Mouse (Mus musculus): ENCODE results near the gene Foxp1. TPM values are rescaled to one million over a fixed set of nuclear protein-coding genes. Genes with fewer than 3 reads are reported as not detected.

The Foxp1 gene
- polyA plus RNA-seq, 1 experiment from 2014 or later: 36.4 TPM

- H3K27ac ChIP-seq (ENCODE audit: low read length): no peak overlapping the region
- no peak for ATAC-seq (ENCODE audit: low FRiP score, low TSS enrichment)
- H3K4me2 ChIP-seq (replicated peaks; ENCODE audit: low read depth, low read length): no peak overlapping the region
- no peak overlapping the region for H3K4me3 ChIP-seq (ENCODE audit: low read length)
- H3K9me3 ChIP-seq (ENCODE audit: low read length): no peaks in the 10 kb centered on the region
- peaks cover 12% of the 10 kb centered on the region for H3K36me3 ChIP-seq (ENCODE audit: insufficient read depth, low read length)
- H3K27me3 ChIP-seq (ENCODE audit: insufficient read depth, low read length): no peaks in the 10 kb centered on the region
- H3K4me1 ChIP-seq (ENCODE audit: insufficient read depth, low read length): 0 out of 2 replicates have a peak, but pooled peaks cover 8% of the 10 kb centered on the region
- H3K9ac ChIP-seq (replicated peaks; ENCODE audit: low read length): no peak overlapping the region
- WGBS: 88% methylated on average over 1 of the region's 1 CpGs
Measured at GRCm38 (mm10) chr6:99503741-99504140, 18.8 kb downstream of the Foxp1 start.

GRCm38 (mm10) chr6:99502727-99503126 is 19.8 kb downstream of the Foxp1 start:
- peak; percentile 62; the same call in 1 of the 2 replicates for ATAC-seq (ENCODE audit: low FRiP score, low TSS enrichment)
- H3K9me3 ChIP-seq (ENCODE audit: low read length): no peaks in the 10 kb centered on the region
- no peak overlapping the region for H3K4me3 ChIP-seq (ENCODE audit: low read length)
- peaks cover 15% of the 10 kb centered on the region for H3K4me1 ChIP-seq (ENCODE audit: insufficient read depth, low read length)
- H3K36me3 ChIP-seq (ENCODE audit: insufficient read depth, low read length): peaks cover 12% of the 10 kb centered on the region
- no peak overlapping the region for H3K9ac ChIP-seq (replicated peaks; ENCODE audit: low read length)
- no peak overlapping the region for H3K27ac ChIP-seq (ENCODE audit: low read length)
- WGBS: 69% methylated on average over 2 of the region's 2 CpGs
- no peak overlapping the region for H3K4me2 ChIP-seq (replicated peaks; ENCODE audit: low read depth, low read length)
- no peaks in the 10 kb centered on the region for H3K27me3 ChIP-seq (ENCODE audit: insufficient read depth, low read length)

- peaks cover 16% of the 10 kb centered on the region for H3K4me1 ChIP-seq (ENCODE audit: insufficient read depth, low read length)
- WGBS: 85% methylated on average over 6 of the region's 6 CpGs
- ATAC-seq (ENCODE audit: low FRiP score, low TSS enrichment): peak; percentile 44; the same call in 1 of the 2 replicates
Measured at GRCm38 (mm10) chr6:99502314-99502713, 20.2 kb downstream of the Foxp1 start.

GRCm38 (mm10) chr6:99500570-99501270 is 21.8 kb downstream of the Foxp1 start:
- WGBS: 92% methylated on average over 3 of the region's 3 CpGs
- H3K27ac ChIP-seq (ENCODE audit: low read length): no peak overlapping the region
- peaks cover 12% of the 10 kb centered on the region; the same call in 1 of the 2 replicates for H3K36me3 ChIP-seq (ENCODE audit: insufficient read depth, low read length)
- peaks cover 29% of the 10 kb centered on the region for H3K4me1 ChIP-seq (ENCODE audit: insufficient read depth, low read length)
- no peaks in the 10 kb centered on the region for H3K9me3 ChIP-seq (ENCODE audit: low read length)
- ATAC-seq (ENCODE audit: low FRiP score, low TSS enrichment): no peak
- no peak overlapping the region for H3K4me2 ChIP-seq (replicated peaks; ENCODE audit: low read depth, low read length)
- H3K27me3 ChIP-seq (ENCODE audit: insufficient read depth, low read length): no peaks in the 10 kb centered on the region
- H3K9ac ChIP-seq (replicated peaks; ENCODE audit: low read length): no peak overlapping the region
- H3K4me3 ChIP-seq (ENCODE audit: low read length): no peak overlapping the region

More at GRCm38 (mm10) chr6:99502314-99502713, 20.2 kb downstream of the Foxp1 start:
- H3K4me2 ChIP-seq (replicated peaks; ENCODE audit: low read depth, low read length): no peak overlapping the region
- no peak overlapping the region for H3K9ac ChIP-seq (replicated peaks; ENCODE audit: low read length)
- H3K9me3 ChIP-seq (ENCODE audit: low read length): no peaks in the 10 kb centered on the region
- no peaks in the 10 kb centered on the region for H3K27me3 ChIP-seq (ENCODE audit: insufficient read depth, low read length)
- no peak overlapping the region for H3K4me3 ChIP-seq (ENCODE audit: low read length)
- H3K36me3 ChIP-seq (ENCODE audit: insufficient read depth, low read length): peaks cover 12% of the 10 kb centered on the region
- H3K27ac ChIP-seq (ENCODE audit: low read length): no peak overlapping the region

- no peak for ATAC-seq (ENCODE audit: low FRiP score, low TSS enrichment)
- WGBS: 60% methylated on average over 7 of the region's 7 CpGs
- no peaks in the 10 kb centered on the region for H3K9me3 ChIP-seq (ENCODE audit: low read length)
- no peak overlapping the region for H3K27ac ChIP-seq (ENCODE audit: low read length)
- H3K4me3 ChIP-seq (ENCODE audit: low read length): no peak overlapping the region
- H3K9ac ChIP-seq (replicated peaks; ENCODE audit: low read length): no peak overlapping the region
- H3K36me3 ChIP-seq (ENCODE audit: insufficient read depth, low read length): peaks cover 2% of the 10 kb centered on the region; the same call in 1 of the 2 replicates
- peaks cover 30% of the 10 kb centered on the region for H3K4me1 ChIP-seq (ENCODE audit: insufficient read depth, low read length)
- no peak overlapping the region for H3K4me2 ChIP-seq (replicated peaks; ENCODE audit: low read depth, low read length)
- H3K27me3 ChIP-seq (ENCODE audit: insufficient read depth, low read length): no peaks in the 10 kb centered on the region
Measured at GRCm38 (mm10) chr6:99498082-99498481, 24.4 kb downstream of the Foxp1 start.

- H3K4me2 ChIP-seq (replicated peaks; ENCODE audit: low read depth, low read length): no peak overlapping the region
- H3K9me3 ChIP-seq (ENCODE audit: low read length): no peaks in the 10 kb centered on the region
- 56% methylated on average over 5 of the region's 5 CpGs for WGBS
- ATAC-seq (ENCODE audit: low FRiP score, low TSS enrichment): no peak
- no peak overlapping the region for H3K4me3 ChIP-seq (ENCODE audit: low read length)
- H3K9ac ChIP-seq (replicated peaks; ENCODE audit: low read length): no peak overlapping the region
- H3K27ac ChIP-seq (ENCODE audit: low read length): no peak overlapping the region
- H3K27me3 ChIP-seq (ENCODE audit: insufficient read depth, low read length): no peaks in the 10 kb centered on the region
- peaks cover 40% of the 10 kb centered on the region for H3K4me1 ChIP-seq (ENCODE audit: insufficient read depth, low read length)
- no peaks in the 10 kb centered on the region for H3K36me3 ChIP-seq (ENCODE audit: insufficient read depth, low read length)
Measured at GRCm38 (mm10) chr6:99496114-99496513, 26.4 kb downstream of the Foxp1 start.

- WGBS: 40% methylated on average over 3 of the region's 3 CpGs
- H3K4me1 ChIP-seq (ENCODE audit: insufficient read depth, low read length): peaks cover 55% of the 10 kb centered on the region
- ATAC-seq (ENCODE audit: low FRiP score, low TSS enrichment): no peak
Measured at GRCm38 (mm10) chr6:99492937-99493336, 29.6 kb downstream of the Foxp1 start.

GRCm38 (mm10) chr6:99491979-99492544 is 30.5 kb downstream of the Foxp1 start:
- peak; percentile 60; the same call in 1 of the 2 replicates for ATAC-seq (ENCODE audit: low FRiP score, low TSS enrichment)
- Histone ChIP-seq H3K4me2 (replicated peaks; ENCODE audit: low read depth, low read length) (0 out of 2 replicates have a peak overlapping the region, but pooled peaks have one; percentile 12), H3K9me3 (ENCODE audit: low read length) (no peaks in the 10 kb centered on the region), H3K4me3 (ENCODE audit: low read length) (no peak overlapping the region), H3K27ac (ENCODE audit: low read length) (peak overlapping the region; percentile 73), H3K36me3 (ENCODE audit: insufficient read depth, low read length) (no peaks in the 10 kb centered on the region), H3K4me1 (ENCODE audit: insufficient read depth, low read length) (peaks cover 47% of the 10 kb centered on the region), H3K27me3 (ENCODE audit: insufficient read depth, low read length) (no peaks in the 10 kb centered on the region), H3K9ac (replicated peaks; ENCODE audit: low read length) (no peak overlapping the region)
- 68% methylated on average over 6 of the region's 6 CpGs for WGBS

More at GRCm38 (mm10) chr6:99492937-99493336, 29.6 kb downstream of the Foxp1 start:
- Histone ChIP-seq H3K4me2 (replicated peaks; ENCODE audit: low read depth, low read length) (no peak overlapping the region), H3K9ac (replicated peaks; ENCODE audit: low read length) (no peak overlapping the region), H3K9me3 (ENCODE audit: low read length) (no peaks in the 10 kb centered on the region), H3K27ac (ENCODE audit: low read length) (peak overlapping the region; percentile 1; the same call in 1 of the 2 replicates), H3K27me3 (ENCODE audit: insufficient read depth, low read length) (no peaks in the 10 kb centered on the region), H3K36me3 (ENCODE audit: insufficient read depth, low read length) (no peaks in the 10 kb centered on the region), H3K4me3 (ENCODE audit: low read length) (no peak overlapping the region)

GRCm38 (mm10) chr6:99491146-99491545 is 31.4 kb downstream of the Foxp1 start:
- Histone ChIP-seq H3K4me2 (replicated peaks; ENCODE audit: low read depth, low read length) (no peak overlapping the region), H3K4me3 (ENCODE audit: low read length) (no peak overlapping the region), H3K9me3 (ENCODE audit: low read length) (no peaks in the 10 kb centered on the region), H3K9ac (replicated peaks; ENCODE audit: low read length) (no peak overlapping the region), H3K27ac (ENCODE audit: low read length) (peak overlapping the region; percentile 73), H3K27me3 (ENCODE audit: insufficient read depth, low read length) (no peaks in the 10 kb centered on the region), H3K36me3 (ENCODE audit: insufficient read depth, low read length) (no peaks in the 10 kb centered on the region), H3K4me1 (ENCODE audit: insufficient read depth, low read length) (peaks cover 40% of the 10 kb centered on the region)
- no peak for ATAC-seq (ENCODE audit: low FRiP score, low TSS enrichment)
- 64% methylated on average over 3 of the region's 3 CpGs for WGBS

Data from kidney, embryonic 16.5 days (tissue).